Mouse (Mus musculus): ENCODE data around the gene 1700025G04Rik. TPM values are rescaled to one million over a fixed set of nuclear protein-coding genes. Genes with fewer than 3 reads are reported as not detected.
A peak's percentile ranks its signal among the peaks of the same experiment; 100 is the strongest.

The 1700025G04Rik gene
- polyA plus RNA-seq, 1 experiment from 2014 or later: 28.0 TPM

- Histone ChIP-seq H3K27ac (ENCODE audit: low read length) (no peak overlapping the region), H3K27me3 (ENCODE audit: control insufficient read depth, insufficient read depth, low read length) (no peaks in the 10 kb centered on the region), H3K9ac (ENCODE audit: low read length) (no peak overlapping the region), H3K4me1 (ENCODE audit: control insufficient read depth, insufficient read depth, low read length) (peaks cover 8% of the 10 kb centered on the region; the same call in 1 of the 2 replicates), H3K4me2 (ENCODE audit: low read depth, low read length) (no peak overlapping the region), H3K9me3 (replicated peaks; ENCODE audit: control insufficient read depth, low read length) (no peaks in the 10 kb centered on the region), H3K4me3 (ENCODE audit: low read length) (no peak overlapping the region), H3K36me3 (ENCODE audit: control insufficient read depth, insufficient read depth) (no peaks in the 10 kb centered on the region)
- 79% methylated on average over 3 of the region's 3 CpGs for WGBS
- no peak for ATAC-seq (replicated peaks; ENCODE audit: extremely low read depth, insufficient read depth, low FRiP score)
Observed at GRCm38 (mm10) chr1:152018322-152018721, 71.6 kb downstream of the 1700025G04Rik start.

GRCm38 (mm10) chr1:152016663-152017062 is 73.3 kb downstream of the 1700025G04Rik start:
- no peak overlapping the region for H3K9ac ChIP-seq (ENCODE audit: low read length)
- no peak overlapping the region for H3K27ac ChIP-seq (ENCODE audit: low read length)
- H3K4me2 ChIP-seq (ENCODE audit: low read depth, low read length): no peak overlapping the region
- no peaks in the 10 kb centered on the region for H3K9me3 ChIP-seq (replicated peaks; ENCODE audit: control insufficient read depth, low read length)
- no peaks in the 10 kb centered on the region for H3K27me3 ChIP-seq (ENCODE audit: control insufficient read depth, insufficient read depth, low read length)
- H3K36me3 ChIP-seq (ENCODE audit: control insufficient read depth, insufficient read depth): no peaks in the 10 kb centered on the region
- WGBS: 92% methylated on average over 3 of the region's 3 CpGs
- no peak overlapping the region for H3K4me3 ChIP-seq (ENCODE audit: low read length)
- no peak for ATAC-seq (replicated peaks; ENCODE audit: extremely low read depth, insufficient read depth, low FRiP score)
- peaks cover 8% of the 10 kb centered on the region; the same call in 1 of the 2 replicates for H3K4me1 ChIP-seq (ENCODE audit: control insufficient read depth, insufficient read depth, low read length)

- no peaks in the 10 kb centered on the region for H3K36me3 ChIP-seq (ENCODE audit: control insufficient read depth, insufficient read depth)
- H3K4me1 ChIP-seq (ENCODE audit: control insufficient read depth, insufficient read depth, low read length): peaks cover 8% of the 10 kb centered on the region; the same call in 1 of the 2 replicates
- no peaks in the 10 kb centered on the region for H3K9me3 ChIP-seq (replicated peaks; ENCODE audit: control insufficient read depth, low read length)
- H3K27me3 ChIP-seq (ENCODE audit: control insufficient read depth, insufficient read depth, low read length): no peaks in the 10 kb centered on the region
- WGBS: 36% methylated on average over 7 of the region's 7 CpGs
- no peak overlapping the region for H3K4me2 ChIP-seq (ENCODE audit: low read depth, low read length)
- ATAC-seq (replicated peaks; ENCODE audit: extremely low read depth, insufficient read depth, low FRiP score): no peak
- H3K4me3 ChIP-seq (ENCODE audit: low read length): no peak overlapping the region
- no peak overlapping the region for H3K9ac ChIP-seq (ENCODE audit: low read length)
- 0 out of 2 replicates have a peak overlapping the region, but pooled peaks have one; percentile 9 for H3K27ac ChIP-seq (ENCODE audit: low read length)
Observed at GRCm38 (mm10) chr1:152015555-152016125, 74.3 kb downstream of the 1700025G04Rik start.

- no peaks in the 10 kb centered on the region for H3K36me3 ChIP-seq (ENCODE audit: control insufficient read depth, insufficient read depth)
- peaks cover 7% of the 10 kb centered on the region for H3K4me1 ChIP-seq (ENCODE audit: control insufficient read depth, insufficient read depth, low read length)
- H3K4me3 ChIP-seq (ENCODE audit: low read length): no peak overlapping the region
- H3K9ac ChIP-seq (ENCODE audit: low read length): no peak overlapping the region
- no peak for ATAC-seq (replicated peaks; ENCODE audit: extremely low read depth, insufficient read depth, low FRiP score)
- H3K27me3 ChIP-seq (ENCODE audit: control insufficient read depth, insufficient read depth, low read length): no peaks in the 10 kb centered on the region
- H3K9me3 ChIP-seq (replicated peaks; ENCODE audit: control insufficient read depth, low read length): no peaks in the 10 kb centered on the region
- H3K4me2 ChIP-seq (ENCODE audit: low read depth, low read length): no peak overlapping the region
- no peak overlapping the region for H3K27ac ChIP-seq (ENCODE audit: low read length)
- WGBS: 84% methylated on average over 5 of the region's 5 CpGs
Observed at GRCm38 (mm10) chr1:152011741-152012140, 78.2 kb downstream of the 1700025G04Rik start.

DNA sequence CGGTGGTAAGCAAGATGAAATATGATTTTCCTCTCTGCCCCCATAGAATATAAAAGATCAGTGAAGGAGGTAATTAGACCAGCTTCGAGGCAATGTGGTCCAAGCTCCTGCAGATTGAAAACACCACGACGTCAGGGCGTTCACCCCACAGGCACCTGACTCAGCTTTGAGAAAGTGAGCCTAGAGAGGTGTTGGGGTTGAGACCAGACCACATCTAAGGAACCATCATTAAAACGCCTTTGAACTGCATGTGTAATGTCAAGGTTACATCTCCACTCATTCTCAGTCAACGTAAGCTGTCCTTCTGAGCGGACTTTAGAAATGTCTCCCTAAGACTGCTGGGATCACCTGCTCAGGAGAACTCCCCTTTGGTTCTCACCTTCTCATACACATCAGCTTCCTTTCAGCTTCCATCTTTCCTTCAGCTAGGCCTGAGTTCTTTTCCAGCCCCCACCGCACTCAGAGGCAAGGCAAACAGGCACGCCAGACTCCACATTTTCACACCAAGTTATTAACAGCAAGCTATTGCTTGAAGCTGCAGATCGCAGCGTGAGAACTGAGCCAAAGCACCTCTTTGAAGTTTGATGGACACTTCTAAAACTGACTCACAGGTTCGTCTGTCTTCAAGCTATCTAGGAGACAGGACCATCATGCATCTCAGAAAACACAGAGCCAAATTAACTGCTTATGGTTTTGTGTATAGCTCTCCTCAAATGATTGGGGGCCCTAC is 79.5 kb downstream of the 1700025G04Rik start:
- H3K27me3 ChIP-seq (ENCODE audit: control insufficient read depth, insufficient read depth, low read length): no peaks in the 10 kb centered on the region
- no peak overlapping the region for H3K4me3 ChIP-seq (ENCODE audit: low read length)
- H3K36me3 ChIP-seq (ENCODE audit: control insufficient read depth, insufficient read depth): 0 out of 2 replicates have a peak, but pooled peaks cover 9% of the 10 kb centered on the region
- peaks cover 4% of the 10 kb centered on the region for H3K4me1 ChIP-seq (ENCODE audit: control insufficient read depth, insufficient read depth, low read length)
- WGBS: 78% methylated on average over 13 of the region's 13 CpGs
- no peaks in the 10 kb centered on the region for H3K9me3 ChIP-seq (replicated peaks; ENCODE audit: control insufficient read depth, low read length)
- ATAC-seq (replicated peaks; ENCODE audit: extremely low read depth, insufficient read depth, low FRiP score): no peak
- no peak overlapping the region for H3K27ac ChIP-seq (ENCODE audit: low read length)
- H3K4me2 ChIP-seq (ENCODE audit: low read depth, low read length): no peak overlapping the region
- H3K9ac ChIP-seq (ENCODE audit: low read length): no peak overlapping the region

DNA sequence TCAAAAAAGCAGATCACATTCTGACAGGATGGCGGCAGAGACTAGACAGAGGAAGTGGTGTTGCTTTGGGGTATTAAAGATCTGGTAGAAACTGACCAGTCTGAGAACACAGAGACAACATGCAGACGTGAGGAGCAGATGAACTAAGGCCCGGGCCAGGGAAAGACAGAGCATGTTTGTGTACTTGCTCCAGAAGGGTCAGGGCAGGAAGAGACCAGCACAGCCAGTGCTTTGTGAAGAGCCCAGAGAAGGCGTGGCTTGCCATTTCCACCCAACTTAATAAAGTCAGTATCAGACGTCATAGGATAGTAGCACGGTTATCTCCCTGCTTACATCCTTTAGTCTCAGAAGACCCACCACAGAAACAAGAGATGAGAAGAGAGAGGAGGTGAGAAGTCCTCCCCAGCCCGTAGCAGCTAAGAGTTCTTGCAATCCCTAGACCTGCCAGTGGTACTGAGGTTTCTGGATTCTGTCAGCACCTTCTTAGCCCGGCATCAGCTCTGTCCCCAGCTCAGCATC is 81.4 kb downstream of the 1700025G04Rik start:
- H3K36me3 ChIP-seq (ENCODE audit: control insufficient read depth, insufficient read depth): 0 out of 2 replicates have a peak, but pooled peaks cover 9% of the 10 kb centered on the region
- peaks cover 2% of the 10 kb centered on the region; the same call in 1 of the 2 replicates for H3K4me1 ChIP-seq (ENCODE audit: control insufficient read depth, insufficient read depth, low read length)
- H3K9ac ChIP-seq (ENCODE audit: low read length): no peak overlapping the region
- no peak overlapping the region for H3K4me3 ChIP-seq (ENCODE audit: low read length)
- no peak overlapping the region for H3K27ac ChIP-seq (ENCODE audit: low read length)
- no peaks in the 10 kb centered on the region for H3K27me3 ChIP-seq (ENCODE audit: control insufficient read depth, insufficient read depth, low read length)
- WGBS: 34% methylated on average over 8 of the region's 8 CpGs
- peak; percentile 51; the same call in 1 of the 2 replicates for ATAC-seq (replicated peaks; ENCODE audit: extremely low read depth, insufficient read depth, low FRiP score)
- H3K9me3 ChIP-seq (replicated peaks; ENCODE audit: control insufficient read depth, low read length): no peaks in the 10 kb centered on the region
- H3K4me2 ChIP-seq (ENCODE audit: low read depth, low read length): no peak overlapping the region

DNA sequence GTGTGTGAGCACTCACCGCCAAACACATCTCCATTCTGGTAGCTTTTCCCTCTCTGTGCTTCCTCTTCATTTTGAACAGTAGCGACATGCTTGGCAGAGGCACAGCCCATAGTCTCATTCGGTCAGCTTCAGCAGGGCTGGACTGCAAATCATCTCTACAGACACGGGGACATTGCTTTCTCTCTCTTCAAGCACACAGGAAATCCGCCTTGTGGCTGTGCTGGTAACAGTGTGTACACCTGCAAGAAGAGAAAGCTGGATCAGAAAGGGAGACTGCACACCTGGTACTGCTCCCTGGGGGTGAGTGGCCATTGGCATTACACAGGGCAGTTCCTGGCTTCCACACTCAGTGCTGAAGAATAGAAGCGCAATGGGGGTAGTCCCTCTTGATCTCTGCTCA is 83.4 kb downstream of the 1700025G04Rik start:
- Histone ChIP-seq H3K4me1 (ENCODE audit: control insufficient read depth, insufficient read depth, low read length) (peaks cover 2% of the 10 kb centered on the region; the same call in 1 of the 2 replicates), H3K36me3 (ENCODE audit: control insufficient read depth, insufficient read depth) (0 out of 2 replicates have a peak, but pooled peaks cover 9% of the 10 kb centered on the region), H3K9ac (ENCODE audit: low read length) (no peak overlapping the region), H3K4me3 (ENCODE audit: low read length) (no peak overlapping the region), H3K4me2 (ENCODE audit: low read depth, low read length) (no peak overlapping the region), H3K9me3 (replicated peaks; ENCODE audit: control insufficient read depth, low read length) (no peaks in the 10 kb centered on the region), H3K27me3 (ENCODE audit: control insufficient read depth, insufficient read depth, low read length) (no peaks in the 10 kb centered on the region), H3K27ac (ENCODE audit: low read length) (no peak overlapping the region)
- WGBS: 93% methylated on average over 6 of the region's 6 CpGs
- ATAC-seq (replicated peaks; ENCODE audit: extremely low read depth, insufficient read depth, low FRiP score): no peak

- H3K4me3 ChIP-seq (ENCODE audit: low read length): no peak overlapping the region
- no peak overlapping the region for H3K9ac ChIP-seq (ENCODE audit: low read length)
- no peak overlapping the region for H3K27ac ChIP-seq (ENCODE audit: low read length)
- 91% methylated on average over 6 of the region's 6 CpGs for WGBS
- H3K4me1 ChIP-seq (ENCODE audit: control insufficient read depth, insufficient read depth, low read length): peaks cover 8% of the 10 kb centered on the region
- H3K27me3 ChIP-seq (ENCODE audit: control insufficient read depth, insufficient read depth, low read length): no peaks in the 10 kb centered on the region
- H3K4me2 ChIP-seq (ENCODE audit: low read depth, low read length): no peak overlapping the region
- no peak for ATAC-seq (replicated peaks; ENCODE audit: extremely low read depth, insufficient read depth, low FRiP score)
- H3K9me3 ChIP-seq (replicated peaks; ENCODE audit: control insufficient read depth, low read length): no peaks in the 10 kb centered on the region
- H3K36me3 ChIP-seq (ENCODE audit: control insufficient read depth, insufficient read depth): 0 out of 2 replicates have a peak, but pooled peaks cover 9% of the 10 kb centered on the region
Observed at GRCm38 (mm10) chr1:152004509-152004908, 85.4 kb downstream of the 1700025G04Rik start.

DNA sequence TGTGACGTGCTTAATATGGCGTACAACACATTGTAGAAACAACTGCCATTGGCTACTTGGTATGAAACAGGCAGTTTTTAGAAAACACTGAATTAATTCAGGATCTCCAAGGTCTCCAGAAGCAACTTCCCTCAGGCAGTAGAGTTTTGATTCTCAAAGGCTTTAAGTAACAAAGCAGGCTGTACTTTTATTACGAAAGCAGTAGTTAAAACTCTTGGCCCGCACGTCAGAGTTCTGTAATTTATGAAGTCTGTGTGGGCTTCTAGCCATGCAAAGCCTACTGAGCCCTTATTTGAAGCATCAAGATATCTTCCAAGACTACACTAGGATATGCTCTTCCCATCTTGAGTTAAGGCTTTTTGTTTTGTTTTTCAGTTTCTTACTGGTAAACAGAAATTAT is 89.5 kb downstream of the 1700025G04Rik start:
- H3K9ac ChIP-seq (ENCODE audit: low read length): no peak overlapping the region
- no peak overlapping the region for H3K4me2 ChIP-seq (ENCODE audit: low read depth, low read length)
- H3K27me3 ChIP-seq (ENCODE audit: control insufficient read depth, insufficient read depth, low read length): no peaks in the 10 kb centered on the region
- H3K9me3 ChIP-seq (replicated peaks; ENCODE audit: control insufficient read depth, low read length): no peaks in the 10 kb centered on the region
- H3K4me1 ChIP-seq (ENCODE audit: control insufficient read depth, insufficient read depth, low read length): peaks cover 17% of the 10 kb centered on the region
- no peaks in the 10 kb centered on the region for H3K36me3 ChIP-seq (ENCODE audit: control insufficient read depth, insufficient read depth)
- ATAC-seq (replicated peaks; ENCODE audit: extremely low read depth, insufficient read depth, low FRiP score): no peak
- no peak overlapping the region for H3K4me3 ChIP-seq (ENCODE audit: low read length)
- whole genome bisulfite sequencing: 91% methylated on average over 5 of the region's 5 CpGs
- no peak overlapping the region for H3K27ac ChIP-seq (ENCODE audit: low read length)
